Mouse (Mus musculus): ENCODE measurements at regions not wholly inside any gene's neighbourhood (a gene's known extent, or its start where the extent isn't known, plus 50 kb on each side); places are given as distances from the start of the nearest gene placed in this dataset.
A peak's percentile ranks its signal among the peaks of the same experiment; 100 is the strongest.

DNA sequence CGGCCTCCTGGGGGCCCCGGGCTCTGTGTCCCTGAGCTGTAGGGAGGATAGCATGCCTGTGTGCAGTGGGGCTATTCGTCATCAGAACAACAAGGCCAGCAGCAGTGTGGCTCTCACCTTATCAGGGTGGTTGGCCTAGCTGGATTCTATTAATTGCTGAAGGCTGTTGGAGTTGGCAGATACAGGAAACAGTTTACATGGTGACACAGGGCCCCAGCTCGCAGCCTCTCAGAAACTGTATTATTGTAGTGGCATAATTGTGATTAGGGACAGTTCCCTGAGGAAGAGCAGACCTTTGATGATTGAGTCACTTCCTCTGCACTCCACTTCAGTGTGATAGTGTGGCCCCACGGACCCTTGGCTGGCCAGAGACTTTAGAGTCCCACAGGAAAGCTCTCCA, 61.6 kb upstream of the Lmo2 start:
- Histone ChIP-seq H3K36me3 (ENCODE audit: control insufficient read depth, insufficient read depth) (no peaks in the 10 kb centered on the region), H3ac (ENCODE audit: control insufficient read depth, insufficient read length) (no peak overlapping the region), H3K4me2 (ENCODE audit: low read depth) (no peak overlapping the region), H3K79me2 (ENCODE audit: control insufficient read depth, insufficient read depth) (no peaks in the 10 kb centered on the region), H3K27me3 (ENCODE audit: control insufficient read depth, insufficient read depth, insufficient read length) (peaks cover 30% of the 10 kb centered on the region), H3K4me3 (no peak overlapping the region)
- no peak for TF ChIP-seq CEBPB (IDR thresholded peaks at IDR 0.05; ENCODE audit: insufficient read depth, poor library complexity, severe bottlenecking)
- no peak for TF ChIP-seq MYOD1 (IDR thresholded peaks at IDR 0.05; ENCODE audit: control insufficient read depth in 1 of 3, insufficient read length in 2 of 3, low read depth in 2 of 3)
- no peak for TF ChIP-seq USF1 (IDR thresholded peaks at IDR 0.05; ENCODE audit: low read depth)
- no peak for TF ChIP-seq POLR2A (IDR thresholded peaks at IDR 0.05; ENCODE audit: insufficient read length, low read depth)
- TF ChIP-seq TCF3 (IDR thresholded peaks at IDR 0.05; ENCODE audit: insufficient read length, low read depth): no peak
- TF ChIP-seq REST (IDR thresholded peaks at IDR 0.05; ENCODE audit: insufficient read depth, insufficient read length): no peak

DNA sequence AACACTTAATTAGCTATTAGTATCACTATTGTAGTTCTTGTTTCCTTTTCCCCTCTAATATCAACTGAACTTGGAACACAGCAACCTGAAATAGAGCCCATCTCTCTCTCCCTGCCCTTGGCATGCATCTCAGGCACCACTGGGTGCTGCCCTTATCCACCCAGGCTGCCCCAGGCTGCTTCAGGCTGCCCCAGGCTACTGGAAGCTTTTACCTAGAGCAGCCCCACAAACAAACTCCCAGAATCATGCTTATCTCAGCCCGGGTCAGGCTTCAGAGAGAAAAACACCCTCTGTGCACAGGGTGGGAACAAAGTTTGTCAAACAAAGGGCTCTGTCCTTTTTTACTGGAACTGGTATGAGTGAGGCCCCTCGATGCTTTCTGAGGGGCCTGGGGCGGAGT, 61.0 kb upstream of the Lmo2 start:
- Histone ChIP-seq H3K4me2 (ENCODE audit: low read depth) (no peak overlapping the region), H3K4me3 (no peak overlapping the region), H3K27me3 (ENCODE audit: control insufficient read depth, insufficient read depth, insufficient read length) (peaks cover 30% of the 10 kb centered on the region), H3K36me3 (ENCODE audit: control insufficient read depth, insufficient read depth) (no peaks in the 10 kb centered on the region), H3K79me2 (ENCODE audit: control insufficient read depth, insufficient read depth) (no peaks in the 10 kb centered on the region), H3ac (ENCODE audit: control insufficient read depth, insufficient read length) (no peak overlapping the region)
- TF ChIP-seq POLR2AphosphoS2 (IDR thresholded peaks at IDR 0.05; ENCODE audit: insufficient read length, low read depth): no peak
- TF ChIP-seq CEBPB (IDR thresholded peaks at IDR 0.05; ENCODE audit: insufficient read depth, poor library complexity, severe bottlenecking): no peak
- no peak for TF ChIP-seq MYOG (IDR thresholded peaks at IDR 0.05; ENCODE audit: control insufficient read depth in 1 of 3, insufficient read depth in 1 of 3, insufficient read length in 2 of 3, low read depth in 2 of 3)

DNA sequence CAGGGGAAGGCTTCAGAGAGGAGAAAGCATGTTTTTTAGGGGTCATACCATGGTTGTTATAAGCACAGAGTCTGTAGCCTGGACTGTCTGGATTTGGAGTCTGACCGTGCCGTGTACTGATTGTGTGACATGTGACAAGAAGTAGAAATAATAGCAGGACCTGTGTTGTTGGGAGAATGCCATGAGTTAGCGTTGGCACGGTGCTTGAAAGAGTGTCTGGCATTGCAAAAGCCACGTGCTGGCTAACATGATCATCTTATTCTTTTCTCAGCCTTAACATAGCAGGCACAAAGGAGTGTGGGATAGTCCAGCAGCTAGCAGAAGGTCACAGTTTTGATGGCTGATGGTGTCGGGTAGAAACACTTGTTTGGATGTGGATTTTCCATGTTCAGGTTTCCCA, 58.1 kb upstream of the Lmo2 start:
- no peak overlapping the region for H3ac ChIP-seq (ENCODE audit: control insufficient read depth, insufficient read length)
- H3K36me3 ChIP-seq (ENCODE audit: control insufficient read depth, insufficient read depth): no peaks in the 10 kb centered on the region
- H3K4me3 ChIP-seq: no peak overlapping the region
- no peaks in the 10 kb centered on the region for H3K79me2 ChIP-seq (ENCODE audit: control insufficient read depth, insufficient read depth)
- H3K27me3 ChIP-seq (ENCODE audit: control insufficient read depth, insufficient read depth, insufficient read length): peaks cover 48% of the 10 kb centered on the region
- H3K4me2 ChIP-seq (ENCODE audit: low read depth): no peak overlapping the region
- TF ChIP-seq E2F4 (IDR thresholded peaks at IDR 0.05; ENCODE audit: insufficient read depth) (no peak), TCF3 (IDR thresholded peaks at IDR 0.05; ENCODE audit: insufficient read length, low read depth) (no peak), POLR2A (IDR thresholded peaks at IDR 0.05; ENCODE audit: insufficient read length, low read depth) (no peak), TCF12 (IDR thresholded peaks at IDR 0.05; ENCODE audit: insufficient read depth, poor library complexity, severe bottlenecking) (no peak), POLR2AphosphoS2 (IDR thresholded peaks at IDR 0.05; ENCODE audit: insufficient read length, low read depth) (no peak), CEBPB (IDR thresholded peaks at IDR 0.05; ENCODE audit: insufficient read depth, poor library complexity, severe bottlenecking) (no peak), USF1 (IDR thresholded peaks at IDR 0.05; ENCODE audit: low read depth) (no peak), MYOD1 (IDR thresholded peaks at IDR 0.05; ENCODE audit: control insufficient read depth in 1 of 3, insufficient read length in 2 of 3, low read depth in 2 of 3) (no peak), REST (IDR thresholded peaks at IDR 0.05; ENCODE audit: insufficient read depth, insufficient read length) (no peak), SRF (IDR thresholded peaks at IDR 0.05; ENCODE audit: control insufficient read depth, insufficient read length, low read depth) (no peak), MAX (IDR thresholded peaks at IDR 0.05; ENCODE audit: low read depth) (no peak), MYOG (IDR thresholded peaks at IDR 0.05; ENCODE audit: control insufficient read depth in 1 of 3, insufficient read depth in 1 of 3, insufficient read length in 2 of 3, low read depth in 2 of 3) (no peak)

DNA sequence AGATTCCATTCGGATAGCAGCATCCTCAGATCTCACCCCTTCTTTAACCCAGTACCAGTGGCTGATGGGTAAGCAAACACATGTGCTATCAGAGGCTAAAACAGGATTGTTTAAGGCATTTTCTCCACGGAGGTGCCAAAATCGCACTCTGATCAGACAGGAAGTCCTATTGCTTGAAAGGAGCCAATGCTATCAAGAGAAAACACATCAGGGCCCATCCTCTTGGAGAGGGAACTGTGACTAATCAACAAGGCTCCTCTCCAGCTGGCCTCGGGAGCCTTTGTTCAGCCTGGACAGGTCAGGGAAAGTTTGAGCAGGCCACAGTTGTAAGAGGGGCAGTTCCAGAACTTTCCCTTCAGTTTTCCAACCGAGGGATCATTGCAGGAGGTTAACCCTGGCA, 57.4 kb upstream of the Lmo2 start:
- Histone ChIP-seq H3K27me3 (ENCODE audit: control insufficient read depth, insufficient read depth, insufficient read length) (peaks cover 47% of the 10 kb centered on the region), H3K4me3 (no peak overlapping the region), H3K36me3 (ENCODE audit: control insufficient read depth, insufficient read depth) (no peaks in the 10 kb centered on the region), H3K4me2 (ENCODE audit: low read depth) (no peak overlapping the region), H3K79me2 (ENCODE audit: control insufficient read depth, insufficient read depth) (no peaks in the 10 kb centered on the region), H3ac (ENCODE audit: control insufficient read depth, insufficient read length) (no peak overlapping the region)
- TF ChIP-seq CEBPB (IDR thresholded peaks at IDR 0.05; ENCODE audit: insufficient read depth, poor library complexity, severe bottlenecking) (no peak), E2F4 (IDR thresholded peaks at IDR 0.05; ENCODE audit: insufficient read depth) (no peak), USF1 (IDR thresholded peaks at IDR 0.05; ENCODE audit: low read depth) (no peak), MYOG (IDR thresholded peaks at IDR 0.05; ENCODE audit: control insufficient read depth in 1 of 3, insufficient read depth in 1 of 3, insufficient read length in 2 of 3, low read depth in 2 of 3) (no peak), TCF3 (IDR thresholded peaks at IDR 0.05; ENCODE audit: insufficient read length, low read depth) (no peak), MYOD1 (IDR thresholded peaks at IDR 0.05; ENCODE audit: control insufficient read depth in 1 of 3, insufficient read length in 2 of 3, low read depth in 2 of 3) (no peak), POLR2A (IDR thresholded peaks at IDR 0.05; ENCODE audit: insufficient read length, low read depth) (no peak), TCF12 (IDR thresholded peaks at IDR 0.05; ENCODE audit: insufficient read depth, poor library complexity, severe bottlenecking) (no peak), REST (IDR thresholded peaks at IDR 0.05; ENCODE audit: insufficient read depth, insufficient read length) (no peak), POLR2AphosphoS2 (IDR thresholded peaks at IDR 0.05; ENCODE audit: insufficient read length, low read depth) (no peak), MAX (IDR thresholded peaks at IDR 0.05; ENCODE audit: low read depth) (no peak), SRF (IDR thresholded peaks at IDR 0.05; ENCODE audit: control insufficient read depth, insufficient read length, low read depth) (no peak)

DNA sequence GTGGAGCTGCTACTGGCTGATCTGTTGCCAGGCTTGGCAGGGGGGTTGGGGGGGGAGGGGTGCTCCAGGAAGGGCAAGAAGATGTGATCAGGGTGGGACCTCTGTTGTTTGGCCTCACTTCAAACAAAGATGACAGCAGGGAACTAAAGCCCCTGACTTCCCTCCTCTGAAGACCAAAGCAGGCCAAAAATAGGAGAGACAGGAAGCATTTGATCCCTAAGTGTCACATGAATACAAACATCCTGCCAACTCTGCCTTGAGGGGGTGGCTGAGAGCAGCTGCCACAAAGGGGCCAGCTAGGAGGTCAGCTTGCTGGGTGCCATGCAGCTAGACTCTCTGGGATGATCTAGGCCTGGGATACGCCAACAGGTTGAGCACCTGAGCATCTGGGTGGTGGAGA, 56.3 kb upstream of the Lmo2 start:
- peaks cover 53% of the 10 kb centered on the region for H3K27me3 ChIP-seq (ENCODE audit: control insufficient read depth, insufficient read depth, insufficient read length)
- no peak overlapping the region for H3K4me3 ChIP-seq
- H3ac ChIP-seq (ENCODE audit: control insufficient read depth, insufficient read length): no peak overlapping the region
- no peaks in the 10 kb centered on the region for H3K36me3 ChIP-seq (ENCODE audit: control insufficient read depth, insufficient read depth)
- H3K79me2 ChIP-seq (ENCODE audit: control insufficient read depth, insufficient read depth): no peaks in the 10 kb centered on the region
- H3K4me2 ChIP-seq (ENCODE audit: low read depth): no peak overlapping the region
- no peak for TF ChIP-seq POLR2AphosphoS2 (IDR thresholded peaks at IDR 0.05; ENCODE audit: insufficient read length, low read depth)
- peak in 1 of 3 experiments; percentile 79 for TF ChIP-seq MYOD1 (IDR thresholded peaks at IDR 0.05; ENCODE audit: control insufficient read depth in 1 of 3, insufficient read length in 2 of 3, low read depth in 2 of 3)
- peak in 1 of 3 experiments; percentile 6 for TF ChIP-seq MYOG (IDR thresholded peaks at IDR 0.05; ENCODE audit: control insufficient read depth in 1 of 3, insufficient read depth in 1 of 3, insufficient read length in 2 of 3, low read depth in 2 of 3)
- TF ChIP-seq USF1 (IDR thresholded peaks at IDR 0.05; ENCODE audit: low read depth): no peak

Data from myocyte (in vitro differentiated cells).